Mouse (Mus musculus) ES-E14 (cell line): ENCODE results near the gene Pgd.

Source experiments
- CHD2 ChIP-seq: IDR thresholded peaks from 2 replicates; pipeline ENCODE4 v1.6.1; 2014; ENCODE audit warnings: mild to moderate bottlenecking, low read depth, low read length, inconsistent platforms
- HCFC1 ChIP-seq: IDR thresholded peaks from 2 replicates; pipeline ENCODE4 v1.6.1; 2012; ENCODE audit warnings: low read length, inconsistent platforms, borderline replicate concordance; ENCODE audit not compliant: insufficient read depth
- MAFK ChIP-seq: IDR thresholded peaks from 2 replicates; pipeline ENCODE4 v1.6.1; 2014; ENCODE audit warnings: mild to moderate bottlenecking, low read depth, low read length, inconsistent platforms; ENCODE audit not compliant: insufficient read depth
- ZC3H11A ChIP-seq: IDR thresholded peaks from 2 replicates; pipeline ENCODE4 v1.6.1; 2012; ENCODE audit warnings: low read depth, mild to moderate bottlenecking, inconsistent platforms, low read length, borderline replicate concordance
- ZNF384 ChIP-seq: IDR thresholded peaks from 2 replicates; pipeline ENCODE4 v1.6.1; 2012; ENCODE audit warnings: low read depth, low read length, inconsistent platforms

DNA sequence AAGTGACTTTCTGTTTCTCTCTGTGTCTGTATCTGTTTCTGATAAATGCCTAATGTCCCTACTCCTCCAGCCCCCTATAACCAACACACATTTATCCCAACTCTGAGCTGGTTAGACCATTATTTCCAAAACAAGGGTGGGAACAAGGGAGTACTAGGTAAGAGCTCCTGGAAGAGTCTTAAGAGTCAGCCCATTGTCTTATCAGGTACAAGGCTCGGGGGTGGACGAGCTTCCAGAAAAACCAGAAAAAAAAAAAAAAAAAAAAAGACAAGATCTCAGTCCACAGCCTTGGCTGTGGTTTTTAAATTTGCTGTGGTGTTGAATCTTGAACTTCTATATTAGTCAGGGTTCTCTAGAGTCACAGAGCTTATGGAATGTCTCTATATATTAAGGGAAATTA is 1.4 kb upstream of the Pgd start:
- TF ChIP-seq MAFK = no peak
- no peak for TF ChIP-seq HCFC1
- no peak for TF ChIP-seq ZC3H11A
- no peak for TF ChIP-seq CHD2
- no peak for TF ChIP-seq ZNF384
